Mouse (Mus musculus): ENCODE data around the gene Usp8. TPM values are rescaled to one million over a fixed set of nuclear protein-coding genes. Genes with fewer than 3 reads are reported as not detected.

The Usp8 gene
- total RNA-seq, 2 experiments from 2014 or later, result 16.2 to 18.0 TPM

DNA sequence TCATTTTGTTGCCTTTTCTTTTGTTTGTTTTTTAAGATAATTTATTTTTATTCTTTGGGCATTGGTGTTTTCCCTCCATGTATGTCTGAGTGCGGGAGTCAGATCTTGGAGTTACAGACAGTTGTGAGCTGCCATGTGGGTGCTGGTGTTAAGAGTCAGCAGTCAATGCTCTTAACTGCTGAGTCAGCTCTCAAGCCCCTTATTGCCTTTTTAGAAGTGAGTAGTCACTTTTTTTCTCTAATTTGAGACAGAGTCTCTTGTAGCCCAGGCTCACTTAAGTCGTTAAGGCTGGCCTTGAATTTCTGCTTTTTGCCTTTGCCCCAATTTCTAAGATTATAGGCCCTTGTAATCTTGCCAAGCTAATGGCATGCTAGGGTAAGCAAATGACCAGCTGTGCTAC, 23.4 kb downstream of the Usp8 start:
- intact Hi-C loops (cut with DNase I; ENCODE audit: low total_unique reads), result no loop called here
- no peak for DNase-seq

DNA sequence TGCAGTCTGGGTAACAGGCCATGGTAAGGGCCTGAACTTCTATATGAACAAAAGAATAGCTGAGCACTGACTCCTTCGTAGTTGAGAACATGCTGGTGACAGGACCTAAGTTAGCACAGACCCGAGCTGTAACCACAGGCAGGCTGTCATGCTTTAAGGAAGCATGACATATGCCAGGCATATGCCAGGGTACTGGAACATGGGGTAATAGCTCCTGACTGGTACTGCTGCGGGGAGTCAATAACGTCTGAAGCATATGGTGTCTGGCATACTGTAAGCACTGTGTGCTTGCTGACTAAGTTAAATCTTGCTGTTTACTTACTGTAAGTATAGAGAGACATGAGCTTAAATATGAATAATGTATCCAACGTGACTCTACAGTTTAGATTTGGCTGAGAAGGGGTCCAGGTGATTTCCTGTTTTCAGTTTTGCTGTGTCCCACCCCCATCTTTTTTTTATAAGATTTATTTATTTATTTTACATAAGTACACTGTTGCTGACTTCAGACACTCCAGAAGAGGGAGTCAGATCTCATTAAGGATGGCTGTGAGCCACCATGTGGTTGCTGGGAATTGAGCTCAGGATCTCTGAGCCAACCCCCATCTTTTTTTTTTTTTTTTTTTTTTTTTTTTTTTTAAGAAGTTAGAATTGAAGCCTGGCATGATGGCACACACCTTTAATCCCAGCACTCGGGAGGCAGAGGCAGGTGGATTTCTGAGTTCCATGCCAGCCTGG, 28.4 kb downstream of the Usp8 start:
- intact Hi-C loops (cut with DNase I; ENCODE audit: low total_unique reads), result no loop called here
- DNase-seq, result no peak

DNA sequence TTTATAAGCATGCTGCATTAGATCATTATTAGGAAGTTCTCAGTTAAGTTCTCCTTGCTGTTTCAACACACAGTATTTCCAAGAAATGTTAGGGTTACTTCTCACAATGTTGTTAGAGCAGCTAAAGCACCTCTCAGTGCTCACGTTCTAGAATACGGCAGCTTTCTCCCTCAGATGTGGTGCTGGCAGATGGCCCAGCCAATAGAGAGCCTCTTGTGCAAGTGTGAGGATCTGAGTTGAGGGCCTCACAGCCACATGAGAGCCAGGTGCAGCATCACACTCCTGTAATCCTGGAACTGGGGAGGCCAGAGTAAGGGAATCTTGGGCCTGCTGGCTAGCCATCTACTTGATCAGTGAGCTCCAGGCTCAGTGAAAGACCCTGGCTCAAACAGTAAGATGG, 33.2 kb downstream of the Usp8 start:
- no peak for DNase-seq
- intact Hi-C loops (cut with DNase I; ENCODE audit: low total_unique reads), result no loop called here

DNA sequence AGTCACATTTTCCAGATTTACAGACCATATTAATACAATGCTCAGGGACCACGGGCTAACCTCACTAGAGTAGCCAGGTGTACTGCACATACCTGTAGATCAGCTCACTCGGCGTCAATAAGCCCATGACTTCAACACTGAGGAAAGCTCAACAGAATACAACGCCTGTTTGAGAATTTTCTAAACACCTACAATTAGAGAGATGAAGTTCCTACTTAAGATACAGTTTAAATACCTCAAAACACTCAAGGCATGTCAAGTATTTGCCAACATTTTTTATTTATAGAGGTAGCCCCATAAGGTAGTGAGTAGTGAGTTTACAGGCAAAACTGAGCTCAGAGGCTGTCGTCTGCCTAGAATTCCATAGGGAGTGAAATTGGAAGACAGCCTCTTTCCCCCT, 36.3 kb downstream of the Usp8 start:
- intact Hi-C loops (cut with DNase I; ENCODE audit: low total_unique reads), result no loop called here
- no peak for DNase-seq

DNA sequence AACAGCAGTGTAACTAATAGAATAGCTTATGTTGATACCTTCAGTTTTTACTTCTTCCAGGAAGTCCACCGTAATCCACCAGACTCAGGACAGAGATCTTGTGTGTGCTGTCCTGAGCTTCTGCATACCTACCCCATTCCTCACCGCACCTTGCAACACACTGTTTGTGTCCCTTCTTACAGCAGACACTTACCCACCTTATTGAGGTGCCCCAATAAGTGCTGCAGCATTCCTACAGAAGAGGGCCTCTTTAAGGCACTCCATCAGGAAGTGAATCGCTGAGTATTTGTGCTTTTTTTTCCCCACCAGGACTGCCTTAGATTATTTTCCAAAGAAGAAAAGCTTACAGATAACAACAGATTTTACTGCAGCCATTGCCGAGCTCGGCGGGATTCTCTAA, 48.5 kb downstream of the Usp8 start:
- no peak for DNase-seq
- intact Hi-C loops (cut with DNase I; ENCODE audit: low total_unique reads), result no loop called here

DNA sequence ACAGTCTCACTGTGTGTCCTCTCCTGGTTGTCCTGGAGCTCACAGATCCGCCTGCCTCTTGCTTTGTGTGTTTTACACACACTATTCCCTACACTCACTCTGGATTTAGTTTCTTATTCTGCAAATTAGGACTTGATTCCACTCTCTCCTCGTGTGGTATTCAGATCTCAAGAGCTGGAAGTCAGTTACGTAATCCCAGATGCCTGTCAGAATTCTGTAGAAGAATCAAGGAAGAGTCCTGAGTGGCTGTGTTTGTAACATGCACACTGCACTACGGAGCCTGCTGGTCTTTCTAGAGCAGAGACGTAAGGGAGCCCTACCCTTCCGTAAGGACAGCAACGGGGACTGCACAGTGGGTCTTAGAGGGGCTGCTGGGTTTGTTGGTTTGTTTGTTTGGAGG, 52.2 kb downstream of the Usp8 start:
- no peak for DNase-seq
- intact Hi-C loops (cut with DNase I; ENCODE audit: low total_unique reads), result no loop called here

DNA sequence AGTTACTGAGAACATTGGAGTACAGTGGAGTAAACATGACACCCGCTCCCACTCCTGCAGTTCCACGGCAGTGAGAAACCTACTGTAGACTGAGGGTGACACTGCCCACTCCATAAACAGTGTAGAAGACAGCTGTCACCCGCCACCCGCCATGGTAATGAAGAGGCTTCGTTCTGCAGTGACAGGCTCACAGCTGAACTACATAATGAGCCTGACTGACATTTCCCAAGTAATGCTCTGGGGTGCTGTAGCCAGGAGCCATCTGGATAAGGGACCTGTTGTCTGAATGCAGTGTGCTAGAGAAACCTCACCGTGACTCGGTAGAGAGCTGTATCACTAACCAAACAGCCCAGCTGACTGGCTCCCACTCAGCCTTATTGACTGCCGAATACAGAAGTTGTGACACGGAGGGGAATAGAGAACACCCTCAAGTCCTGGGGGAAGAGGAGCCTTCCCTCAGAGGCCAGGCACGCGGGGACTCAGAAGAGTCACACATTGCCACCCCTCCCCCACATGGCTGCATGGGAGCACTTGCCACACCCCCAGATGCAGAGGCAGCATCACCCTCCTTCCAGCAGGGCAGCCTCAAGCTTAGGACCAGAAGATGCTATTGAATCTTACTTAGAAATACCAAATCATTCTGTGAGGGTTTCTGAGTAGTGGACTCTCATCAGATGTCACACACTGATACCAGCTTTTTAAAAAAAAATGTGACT, 58.9 kb downstream of the Usp8 start:
- intact Hi-C loops (cut with DNase I; ENCODE audit: low total_unique reads), result no loop called here

DNA sequence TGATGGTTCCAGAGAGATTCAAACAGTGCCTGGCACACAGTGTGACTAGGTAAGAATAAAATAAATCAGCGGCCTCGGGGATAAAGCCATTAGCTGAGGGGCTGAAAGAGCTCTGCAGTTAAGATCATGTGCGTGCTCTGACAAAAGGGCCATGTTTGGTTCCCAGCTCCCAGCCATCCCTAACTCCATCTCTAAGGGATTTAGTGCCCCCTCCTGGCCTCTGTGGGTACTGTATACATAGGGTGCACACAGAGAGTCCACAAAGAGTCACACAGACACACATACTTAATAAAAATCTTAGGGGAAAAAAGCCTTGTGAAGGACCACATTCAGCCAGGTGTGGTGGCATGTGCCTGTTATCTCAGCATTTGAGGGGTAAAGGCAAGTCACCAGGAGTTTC, 60.5 kb downstream of the Usp8 start:
- no peak for DNase-seq
- intact Hi-C loops (cut with DNase I; ENCODE audit: low total_unique reads), result no loop called here

More for the DNA sequence above, 58.9 kb downstream of the Usp8 start:
- DNase-seq, result no peak

- no peak for DNase-seq
- intact Hi-C loops (cut with DNase I; ENCODE audit: low total_unique reads), result no loop called here
Observed at GRCm38 (mm10) chr2:126768194-126768593, 61.1 kb downstream of the Usp8 start.

DNA sequence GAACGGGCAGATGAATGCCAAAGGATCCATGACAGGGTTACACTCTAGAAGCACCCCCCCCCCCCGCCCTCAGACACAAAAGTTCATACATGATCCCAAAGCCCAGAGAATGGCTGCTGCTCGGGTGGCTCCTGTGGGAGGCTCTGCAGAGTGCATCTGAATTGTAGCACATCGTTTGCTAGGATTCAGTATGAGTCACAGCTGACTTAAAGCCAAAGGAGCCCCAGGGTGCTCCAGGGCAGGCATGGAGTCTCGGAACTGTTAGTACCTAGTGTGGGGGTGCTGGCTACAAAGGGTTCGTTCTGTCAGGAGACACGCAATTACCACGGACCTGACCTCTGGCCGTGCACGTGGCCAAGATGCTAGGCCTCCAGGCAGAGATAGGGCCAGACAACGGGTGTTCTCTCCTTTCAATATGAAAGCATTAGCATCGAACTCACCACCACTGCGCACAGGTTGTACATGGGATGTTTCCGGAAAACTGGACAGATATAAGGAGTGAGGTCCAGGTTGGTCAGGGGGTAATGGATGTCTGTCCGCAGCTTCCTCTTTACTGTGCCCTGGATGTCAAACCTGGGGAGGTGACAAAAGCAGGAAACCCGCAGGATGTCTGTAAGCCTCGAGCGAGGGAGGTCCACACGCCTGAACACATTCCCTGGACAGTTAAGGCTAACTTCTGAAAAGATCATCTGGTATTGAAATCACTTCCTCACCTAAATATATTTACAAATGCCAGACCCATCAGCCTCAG, 62.5 kb downstream of the Usp8 start:
- intact Hi-C loops (cut with DNase I; ENCODE audit: low total_unique reads), result no loop called here
- DNase-seq, result no peak

- intact Hi-C loops (cut with DNase I; ENCODE audit: low total_unique reads), result no loop called here
- no peak for DNase-seq
Observed at GRCm38 (mm10) chr2:126772217-126772616, 65.1 kb downstream of the Usp8 start.

DNA sequence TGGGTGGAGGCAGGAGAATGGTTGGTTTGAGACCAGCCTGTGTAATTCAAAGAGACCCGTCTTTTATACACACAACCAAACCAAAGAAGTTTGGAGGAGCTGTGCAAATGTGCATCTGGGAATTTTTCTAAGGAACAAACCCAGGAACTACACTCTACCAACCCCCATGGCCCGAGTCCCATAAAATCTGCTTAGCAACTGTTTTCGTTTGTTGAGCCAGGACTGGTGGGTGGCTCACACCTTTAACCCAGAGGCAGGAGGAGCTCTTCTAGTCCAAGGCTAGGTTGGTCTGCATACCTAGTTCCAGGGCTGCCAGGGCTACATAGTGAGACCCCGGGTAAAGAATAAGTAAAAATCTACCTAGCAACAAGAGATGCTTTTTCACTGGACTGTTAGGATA, 68.8 kb downstream of the Usp8 start:
- intact Hi-C loops (cut with DNase I; ENCODE audit: low total_unique reads), result no loop called here

GRCm38 (mm10) chr2:126776416-126776815, 69.3 kb downstream of the Usp8 start:
- intact Hi-C loops (cut with DNase I; ENCODE audit: low total_unique reads), result no loop called here
- DNase-seq, result no peak

More for the DNA sequence above, 68.8 kb downstream of the Usp8 start:
- no peak for DNase-seq

DNA sequence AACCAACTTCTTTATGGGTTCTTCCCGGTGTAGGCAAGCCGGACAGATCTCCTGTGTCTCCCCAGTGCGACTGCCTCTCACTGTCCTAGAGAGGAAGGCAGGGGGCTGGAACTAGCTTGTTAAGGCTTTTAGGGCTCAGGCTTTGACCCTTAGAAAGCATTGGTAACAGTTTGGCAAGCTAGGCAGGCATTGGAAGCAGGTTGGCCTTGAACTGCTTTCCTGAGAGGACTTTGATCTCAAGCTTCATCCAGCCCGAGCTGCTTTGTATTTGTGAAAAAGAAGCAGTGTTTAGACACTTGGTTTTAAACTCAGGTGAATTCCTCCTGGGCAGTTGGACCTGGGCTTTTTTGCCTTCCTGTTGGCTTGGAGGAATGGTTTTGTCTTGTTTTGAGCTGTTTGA, 71.7 kb downstream of the Usp8 start:
- no peak for DNase-seq
- intact Hi-C loops (cut with DNase I; ENCODE audit: low total_unique reads), result no loop called here

GRCm38 (mm10) chr2:126780286-126780685, 73.2 kb downstream of the Usp8 start:
- intact Hi-C loops (cut with DNase I; ENCODE audit: low total_unique reads), result loop anchor here (10.0 kb wide), 1 partner anchor 185 kb away; no protein-coding TSS in a partner anchor
- DNase-seq, result no peak

GRCm38 (mm10) chr2:126781478-126781877, 74.3 kb downstream of the Usp8 start:
- intact Hi-C loops (cut with DNase I; ENCODE audit: low total_unique reads), result loop anchor here (10.0 kb wide), 1 partner anchor 187 kb away; no protein-coding TSS in a partner anchor
- no peak for DNase-seq

DNA sequence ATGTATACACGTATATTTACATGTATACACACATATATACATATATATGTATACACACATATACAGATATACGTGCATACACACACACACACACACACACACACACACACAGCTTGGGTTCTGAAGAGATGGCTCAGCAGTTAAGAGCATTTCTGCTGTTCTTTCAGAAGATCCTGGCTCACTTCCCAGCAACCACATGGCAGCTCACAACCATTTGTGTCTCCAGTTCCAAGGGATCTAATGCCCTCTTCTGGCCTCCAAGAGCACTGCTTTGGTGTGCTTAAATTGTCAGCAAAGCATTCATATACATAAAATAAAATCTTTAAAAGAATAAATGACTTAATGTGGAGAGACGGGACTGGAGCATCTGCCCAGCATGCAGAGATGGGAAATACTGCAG, 75.3 kb downstream of the Usp8 start:
- peak; percentile 74 for DNase-seq
- intact Hi-C loops (cut with DNase I; ENCODE audit: low total_unique reads), result loop anchor here (10.0 kb wide), 1 partner anchor 188 kb away; no protein-coding TSS in a partner anchor

GRCm38 (mm10) chr2:126783370-126783769, 76.2 kb downstream of the Usp8 start, which contains the start of gene Usp50:
Gene Usp50 (minus strand): TSS chr2:126783470.
- intact Hi-C loops (cut with DNase I; ENCODE audit: low total_unique reads), result loop anchor here (10.0 kb wide), 1 partner anchor 189 kb away; no protein-coding TSS in a partner anchor

GRCm38 (mm10) chr2:126787721-126788342, 80.7 kb downstream of the Usp8 start:
- DNase-seq, result no peak
- intact Hi-C loops (cut with DNase I; ENCODE audit: low total_unique reads), result loop anchor here (10.0 kb wide), 1 partner anchor 193 kb away; no protein-coding TSS in a partner anchor

More at GRCm38 (mm10) chr2:126783370-126783769, 76.2 kb downstream of the Usp8 start, which contains the start of gene Usp50:
- DNase-seq, result no peak
